Mouse (Mus musculus) lung, postnatal 0 days (tissue): Measurements from ENCODE around the gene B230219D22Rik.

Experiments
- CTCF ChIP-seq: IDR thresholded peaks from 2 replicates; pipeline ENCODE4 v1.5.1; 2016; ENCODE audit warnings: antibody characterized with exemption, mild to moderate bottlenecking
- EP300 ChIP-seq: IDR thresholded peaks from 2 replicates; pipeline ENCODE4 v1.6.1; 2016; ENCODE audit warnings: antibody characterized with exemption, mild to moderate bottlenecking, control low read depth

DNA sequence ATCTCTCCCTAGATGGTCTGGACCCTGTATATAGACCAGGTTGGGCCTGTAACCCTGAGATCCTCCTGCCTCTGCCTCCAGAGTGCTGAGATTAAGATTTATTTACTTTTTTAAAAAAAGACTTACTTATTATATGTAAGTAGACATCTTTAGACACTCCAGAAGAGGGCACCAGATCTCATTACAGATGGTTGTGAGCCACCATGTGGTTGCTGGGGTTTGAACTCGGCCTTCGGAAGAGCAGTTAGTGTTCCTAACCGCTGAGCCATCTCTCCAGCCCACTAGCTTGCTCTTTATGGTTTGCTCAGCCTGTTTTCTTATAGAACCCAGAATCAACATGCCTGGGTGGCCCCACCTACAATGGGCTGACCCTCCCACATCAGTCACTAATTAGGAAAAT is 19.9 kb downstream of the B230219D22Rik start:
- TF ChIP-seq CTCF, result no peak
- TF ChIP-seq EP300, result no peak
